Mouse (Mus musculus): ENCODE data around the gene D430042O09Rik.

The D430042O09Rik gene

GRCm38 (mm10) chr7:125872202-125872580, 164.5 kb downstream of the D430042O09Rik start:
- DNase-seq (ENCODE audit: low read depth, low spot score) = no peak

GRCm38 (mm10) chr7:125872874-125873273, 165.2 kb downstream of the D430042O09Rik start:
- DNase-seq (ENCODE audit: low read depth, low spot score) = no peak

- DNase-seq (ENCODE audit: low read depth, low spot score) = no peak
Measured at GRCm38 (mm10) chr7:125873971-125874495, 166.3 kb downstream of the D430042O09Rik start.

- DNase-seq (ENCODE audit: low read depth, low spot score) = no peak
Measured at GRCm38 (mm10) chr7:125878040-125878439, 170.4 kb downstream of the D430042O09Rik start.

DNA sequence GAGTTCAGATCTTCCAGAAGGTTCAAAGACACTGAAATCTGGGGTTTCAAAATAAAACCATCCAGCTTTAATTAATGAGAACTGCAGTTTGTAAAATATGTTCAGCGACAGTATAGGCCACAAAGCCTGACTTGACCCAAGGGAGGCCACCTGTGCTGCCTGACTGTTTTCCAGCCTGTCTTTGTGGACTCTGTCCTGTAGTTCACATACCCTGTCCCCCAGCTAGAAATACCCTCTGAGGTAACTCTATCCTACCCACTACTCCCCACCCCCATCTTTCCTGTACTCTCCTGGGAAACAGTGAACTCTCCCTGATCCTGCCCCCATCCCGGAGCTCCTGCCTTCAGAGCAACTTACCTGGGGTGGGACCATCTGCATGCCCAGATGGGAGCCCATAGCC, 175.5 kb downstream of the D430042O09Rik start:
- no peak for DNase-seq (ENCODE audit: low read depth, low spot score)

DNA sequence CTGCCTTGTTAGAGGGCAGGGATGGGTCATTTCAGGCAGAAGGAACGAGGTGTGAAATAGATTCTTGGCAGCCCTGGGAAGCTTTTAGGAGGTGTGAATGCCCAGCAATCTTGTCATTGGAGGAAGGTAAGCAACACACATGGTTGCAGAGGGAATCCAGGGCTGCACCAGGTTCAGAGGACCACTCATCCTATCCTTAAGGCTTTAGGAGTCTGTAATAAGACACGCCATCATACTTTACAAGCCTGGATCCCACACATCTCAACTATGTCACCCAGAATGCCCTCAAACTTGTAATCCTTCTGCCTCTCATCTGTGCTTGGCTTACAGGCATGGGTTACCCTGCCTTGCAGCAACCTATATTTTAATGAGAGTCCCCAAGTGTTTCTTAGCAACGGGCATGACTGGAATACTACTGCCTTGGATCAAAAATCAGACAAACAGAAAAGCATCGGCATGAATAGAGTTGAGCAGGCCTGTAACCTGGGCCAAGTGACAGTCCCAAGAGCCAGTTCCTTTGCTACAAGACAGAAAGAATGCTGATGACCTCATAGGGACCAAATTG, 178.5 kb downstream of the D430042O09Rik start:
- DNase-seq (ENCODE audit: low read depth, low spot score) = no peak

GRCm38 (mm10) chr7:125887124-125887523, 179.4 kb downstream of the D430042O09Rik start:
- DNase-seq (ENCODE audit: low read depth, low spot score) = no peak

DNA sequence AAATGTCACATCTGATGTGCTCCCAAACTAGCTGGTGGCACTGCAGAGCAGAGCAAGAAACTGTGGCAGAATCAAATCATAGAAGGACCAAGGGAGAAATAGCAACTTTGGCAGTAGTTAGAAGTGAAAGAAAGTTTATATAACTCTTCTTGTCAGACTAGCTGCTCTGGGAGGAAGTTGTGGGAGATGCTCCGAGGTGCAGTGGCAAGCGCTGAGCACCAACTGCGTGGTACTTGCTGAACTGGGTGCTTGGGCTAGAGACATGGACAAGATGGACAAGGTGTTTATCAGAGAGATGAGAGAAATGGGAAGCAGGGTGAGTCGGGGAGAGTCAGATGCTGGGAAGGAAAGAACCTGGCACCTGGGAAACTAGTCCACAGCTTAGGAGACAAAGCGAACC, 180.1 kb downstream of the D430042O09Rik start:
- no peak for DNase-seq (ENCODE audit: low read depth, low spot score)

DNA sequence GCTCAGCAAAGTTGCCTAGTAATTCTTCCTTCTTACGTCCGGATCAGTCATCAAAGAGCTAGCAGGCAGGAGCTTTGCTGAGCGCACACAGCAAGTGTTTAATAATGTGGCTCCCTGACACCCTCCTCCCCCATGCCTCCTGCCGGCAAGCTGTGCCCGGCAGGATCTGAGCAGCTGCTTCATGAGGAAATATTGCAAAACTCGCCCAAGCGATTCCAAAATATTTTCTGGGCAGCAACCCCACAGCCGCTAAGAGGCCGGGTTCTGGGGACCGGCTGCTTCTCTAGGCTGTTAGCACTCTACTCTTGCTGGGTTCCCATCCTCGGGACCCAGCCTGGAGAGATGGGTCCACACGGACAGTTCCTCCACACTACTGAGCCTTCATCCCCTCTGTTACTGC, 180.7 kb downstream of the D430042O09Rik start:
- DNase-seq (ENCODE audit: low read depth, low spot score) = no peak

GRCm38 (mm10) chr7:125893621-125894020, 185.9 kb downstream of the D430042O09Rik start:
- DNase-seq (ENCODE audit: low read depth, low spot score) = no peak

- DNase-seq (ENCODE audit: low read depth, low spot score) = no peak
Measured at GRCm38 (mm10) chr7:125897059-125897458, 189.4 kb downstream of the D430042O09Rik start.

DNA sequence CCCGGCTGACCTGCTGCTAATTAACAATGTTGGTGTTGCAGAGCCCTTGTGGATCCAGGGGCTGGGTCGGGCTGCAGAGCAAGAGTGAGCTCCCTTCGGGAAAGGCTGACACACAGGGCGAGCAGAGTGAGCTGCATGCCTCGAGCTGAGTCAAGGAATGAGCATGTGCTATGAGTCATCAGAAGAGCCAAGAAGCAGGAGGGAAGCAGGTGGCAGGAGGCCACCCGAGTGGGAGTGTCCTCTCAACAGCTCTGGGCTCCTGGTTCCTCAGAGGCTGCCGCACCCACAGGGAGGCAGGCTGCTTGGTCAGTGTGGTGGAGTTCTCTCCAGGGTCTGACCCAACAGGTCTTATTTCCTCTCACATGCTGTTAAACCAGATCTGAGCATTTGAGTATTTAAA, 191.3 kb downstream of the D430042O09Rik start:
- no peak for DNase-seq (ENCODE audit: low read depth, low spot score)

GRCm38 (mm10) chr7:125899916-125900315, 192.2 kb downstream of the D430042O09Rik start:
- DNase-seq (ENCODE audit: low read depth, low spot score) = no peak

- DNase-seq (ENCODE audit: low read depth, low spot score) = no peak
Measured at GRCm38 (mm10) chr7:125900386-125901161, 192.9 kb downstream of the D430042O09Rik start.

DNA sequence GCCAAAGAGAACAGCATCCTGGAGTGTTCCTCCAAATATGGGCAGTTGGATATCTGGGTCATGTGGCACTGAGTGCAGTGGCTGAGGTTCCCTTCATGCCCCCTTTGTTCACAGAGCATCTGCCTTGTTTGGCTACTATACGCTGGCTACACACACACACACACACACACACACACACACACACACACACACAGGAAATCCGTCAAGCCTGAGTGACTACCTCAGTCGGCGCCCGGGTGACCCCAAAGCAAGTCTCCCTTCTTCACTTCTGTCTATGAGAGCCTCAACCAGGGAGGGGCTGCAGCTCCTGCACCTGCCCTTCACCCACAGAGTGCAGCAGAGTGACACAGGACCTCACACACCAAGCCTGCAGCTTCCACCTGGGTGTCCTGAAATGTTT, 213.1 kb downstream of the D430042O09Rik start:
- no peak for DNase-seq (ENCODE audit: low read depth, low spot score)

- no peak for DNase-seq (ENCODE audit: low read depth, low spot score)
Measured at GRCm38 (mm10) chr7:125924044-125924443, 216.4 kb downstream of the D430042O09Rik start.
